Comparison of ENCODE assay signal across 24 mouse cellular contexts in the genomic region with DNA sequence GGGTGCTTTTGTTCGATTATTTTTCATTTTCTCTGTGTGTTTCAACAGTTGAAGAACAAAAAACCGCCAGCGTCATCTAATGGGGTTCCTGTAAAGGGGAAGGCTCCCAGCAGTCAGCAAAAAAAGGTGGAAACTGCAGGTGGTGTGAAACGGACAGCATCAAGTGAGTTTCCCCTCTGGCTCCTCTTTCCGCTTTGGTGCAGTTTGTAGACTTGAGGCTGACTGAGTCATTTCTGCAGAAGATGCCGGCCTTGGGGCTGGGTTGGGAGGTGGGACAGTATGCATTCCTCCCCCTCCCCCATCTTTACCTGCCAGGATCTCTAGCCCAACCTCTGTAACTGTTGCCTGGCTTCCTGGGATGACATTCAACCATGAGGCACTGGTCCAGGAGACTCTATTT.
"Had no signal": no experiment of that assay in that cellular context is flagged by ENCODE, and none has a peak within 500 bp of the region (broad histone marks: within the 10 kb centered on the region; RNA-seq: fewer than 3 reads in every experiment).

No protein-coding gene starts in this region.

- H3K4me3 ChIP-seq: heart, adult 2 months; heart, embryonic 13.5 days; heart, embryonic 15.5 days; intestine, embryonic 15.5 days; layer of hippocampus, adult 2 months; limb, embryonic 13.5 days; limb, embryonic 15.5 days; liver, embryonic 12.5 days had no signal

- H3K36me3 ChIP-seq: liver, embryonic 12.5 days had no signal

- H3K4me1 ChIP-seq: intestine, embryonic 15.5 days; limb, embryonic 13.5 days; limb, embryonic 15.5 days; liver, embryonic 12.5 days had no signal

- H3K4me2 ChIP-seq: heart, embryonic 11.5 days; heart, embryonic 13.5 days; heart, embryonic 15.5 days; hindbrain, embryonic 14.5 days; intestine, embryonic 15.5 days; limb, embryonic 13.5 days; limb, embryonic 15.5 days; liver, embryonic 12.5 days had no signal

- ATAC-seq: inflammation-experienced regulatory T-cells, adult 6 months; intestine, embryonic 15.5 days; intestine, postnatal 0 days; liver, embryonic 12.5 days had no signal

- H3K27me3 ChIP-seq: heart, embryonic 13.5 days; heart, embryonic 15.5 days; intestine, embryonic 15.5 days; limb, embryonic 13.5 days; limb, embryonic 15.5 days; liver, embryonic 12.5 days had no signal

- H3K9me3 ChIP-seq: heart, embryonic 13.5 days; heart, embryonic 15.5 days; intestine, embryonic 15.5 days; limb, embryonic 13.5 days; limb, embryonic 15.5 days; liver, embryonic 12.5 days had no signal

- H3K9ac ChIP-seq: heart, embryonic 13.5 days; heart, embryonic 15.5 days; hindbrain, embryonic 14.5 days; intestine, embryonic 15.5 days; limb, embryonic 13.5 days; limb, embryonic 15.5 days; liver, embryonic 12.5 days had no signal

- H3K27ac ChIP-seq: heart, adult 2 months; heart, embryonic 13.5 days; heart, embryonic 15.5 days; hindbrain, embryonic 14.5 days; intestine, embryonic 15.5 days; layer of hippocampus, adult 2 months; limb, embryonic 13.5 days; limb, embryonic 15.5 days; liver, embryonic 12.5 days had no signal

- DNase-seq: gastrocnemius, postnatal 14 days; gastrocnemius, postnatal 36 days; heart, adult 11 months; heart, adult 2 months; heart, postnatal 14 days; heart, postnatal 36 days; kidney, adult 18-20 months; kidney, adult 8-10 months; kidney, postnatal 10 days; kidney, postnatal 25 days; kidney, postnatal 4 days; layer of hippocampus, postnatal 36 days; left cerebral cortex, postnatal 4 days had no signal
